Mouse (Mus musculus): ENCODE measurements around the gene Igf2bp3. TPM values are rescaled to one million over a fixed set of nuclear protein-coding genes. Genes with fewer than 3 reads are reported as not detected.

Gene Igf2bp3
- polyA plus RNA-seq, 1 experiment = 76.0 TPM

- TF ChIP-seq CTCF (IDR thresholded peaks at IDR 0.05; ENCODE audit: control insufficient read depth, insufficient read depth, insufficient replicate concordance, low read depth, low read length) (no peak), POLR2A (IDR thresholded peaks at IDR 0.05; ENCODE audit: control insufficient read depth, low read depth, low read length) (no peak)
- Histone ChIP-seq H3K27me3 (ENCODE audit: control insufficient read depth, insufficient read depth, low read length) (no peaks in the 10 kb centered on the region), H3K4me1 (ENCODE audit: control insufficient read depth, insufficient read depth, low read length) (peaks cover 2% of the 10 kb centered on the region; the same call in 1 of the 2 replicates), H3K36me3 (ENCODE audit: control insufficient read depth, insufficient read depth, low read length) (no peaks in the 10 kb centered on the region), H3K4me3 (ENCODE audit: control insufficient read depth, low read depth, low read length) (no peak overlapping the region), H3K27ac (ENCODE audit: control insufficient read depth, insufficient read depth, low read depth, low read length) (no peak overlapping the region)
Observed at GRCm38 (mm10) chr6:49094968-49095367, 119.8 kb downstream of the Igf2bp3 start.

GRCm38 (mm10) chr6:49083008-49083407 lies 131.7 kb downstream of the Igf2bp3 start:
- H3K36me3 ChIP-seq (ENCODE audit: control insufficient read depth, insufficient read depth, low read length) = no peaks in the 10 kb centered on the region; the same call in 1 of the 2 replicates
- no peaks in the 10 kb centered on the region for H3K27me3 ChIP-seq (ENCODE audit: control insufficient read depth, insufficient read depth, low read length)
- TF ChIP-seq CTCF (IDR thresholded peaks at IDR 0.05; ENCODE audit: control insufficient read depth, insufficient read depth, insufficient replicate concordance, low read depth, low read length) (no peak), POLR2A (IDR thresholded peaks at IDR 0.05; ENCODE audit: control insufficient read depth, low read depth, low read length) (no peak)
- no peak overlapping the region for H3K4me3 ChIP-seq (ENCODE audit: control insufficient read depth, low read depth, low read length)
- H3K27ac ChIP-seq (ENCODE audit: control insufficient read depth, insufficient read depth, low read depth, low read length) = no peak overlapping the region
- H3K4me1 ChIP-seq (ENCODE audit: control insufficient read depth, insufficient read depth, low read length) = no peaks in the 10 kb centered on the region

- no peak overlapping the region for H3K27ac ChIP-seq (ENCODE audit: control insufficient read depth, insufficient read depth, low read depth, low read length)
- H3K36me3 ChIP-seq (ENCODE audit: control insufficient read depth, insufficient read depth, low read length) = no peaks in the 10 kb centered on the region
- H3K4me3 ChIP-seq (ENCODE audit: control insufficient read depth, low read depth, low read length) = no peak overlapping the region
- H3K27me3 ChIP-seq (ENCODE audit: control insufficient read depth, insufficient read depth, low read length) = no peaks in the 10 kb centered on the region
- peaks cover 3% of the 10 kb centered on the region for H3K4me1 ChIP-seq (ENCODE audit: control insufficient read depth, insufficient read depth, low read length)
- TF ChIP-seq CTCF (IDR thresholded peaks at IDR 0.05; ENCODE audit: control insufficient read depth, insufficient read depth, insufficient replicate concordance, low read depth, low read length) (no peak), POLR2A (IDR thresholded peaks at IDR 0.05; ENCODE audit: control insufficient read depth, low read depth, low read length) (no peak)
Observed at GRCm38 (mm10) chr6:49079313-49079712, 135.4 kb downstream of the Igf2bp3 start.

- Histone ChIP-seq H3K27ac (ENCODE audit: control insufficient read depth, insufficient read depth, low read depth, low read length) (no peak overlapping the region), H3K36me3 (ENCODE audit: control insufficient read depth, insufficient read depth, low read length) (no peaks in the 10 kb centered on the region), H3K4me3 (ENCODE audit: control insufficient read depth, low read depth, low read length) (no peak overlapping the region), H3K4me1 (ENCODE audit: control insufficient read depth, insufficient read depth, low read length) (peaks cover 6% of the 10 kb centered on the region), H3K27me3 (ENCODE audit: control insufficient read depth, insufficient read depth, low read length) (no peaks in the 10 kb centered on the region)
- no peak for TF ChIP-seq CTCF (IDR thresholded peaks at IDR 0.05; ENCODE audit: control insufficient read depth, insufficient read depth, insufficient replicate concordance, low read depth, low read length)
- TF ChIP-seq POLR2A (IDR thresholded peaks at IDR 0.05; ENCODE audit: control insufficient read depth, low read depth, low read length) = no peak
Observed at GRCm38 (mm10) chr6:49077894-49078293, 136.9 kb downstream of the Igf2bp3 start.

- TF ChIP-seq CTCF (IDR thresholded peaks at IDR 0.05; ENCODE audit: control insufficient read depth, insufficient read depth, insufficient replicate concordance, low read depth, low read length) (no peak), POLR2A (IDR thresholded peaks at IDR 0.05; ENCODE audit: control insufficient read depth, low read depth, low read length) (no peak)
- Histone ChIP-seq H3K27ac (ENCODE audit: control insufficient read depth, insufficient read depth, low read depth, low read length) (peak overlapping the region; percentile 84), H3K27me3 (ENCODE audit: control insufficient read depth, insufficient read depth, low read length) (no peaks in the 10 kb centered on the region), H3K36me3 (ENCODE audit: control insufficient read depth, insufficient read depth, low read length) (no peaks in the 10 kb centered on the region), H3K4me3 (ENCODE audit: control insufficient read depth, low read depth, low read length) (peak overlapping the region; percentile 99), H3K4me1 (ENCODE audit: control insufficient read depth, insufficient read depth, low read length) (peaks cover 6% of the 10 kb centered on the region)
Observed at GRCm38 (mm10) chr6:49074117-49074490, 140.7 kb downstream of the Igf2bp3 start.

DNA sequence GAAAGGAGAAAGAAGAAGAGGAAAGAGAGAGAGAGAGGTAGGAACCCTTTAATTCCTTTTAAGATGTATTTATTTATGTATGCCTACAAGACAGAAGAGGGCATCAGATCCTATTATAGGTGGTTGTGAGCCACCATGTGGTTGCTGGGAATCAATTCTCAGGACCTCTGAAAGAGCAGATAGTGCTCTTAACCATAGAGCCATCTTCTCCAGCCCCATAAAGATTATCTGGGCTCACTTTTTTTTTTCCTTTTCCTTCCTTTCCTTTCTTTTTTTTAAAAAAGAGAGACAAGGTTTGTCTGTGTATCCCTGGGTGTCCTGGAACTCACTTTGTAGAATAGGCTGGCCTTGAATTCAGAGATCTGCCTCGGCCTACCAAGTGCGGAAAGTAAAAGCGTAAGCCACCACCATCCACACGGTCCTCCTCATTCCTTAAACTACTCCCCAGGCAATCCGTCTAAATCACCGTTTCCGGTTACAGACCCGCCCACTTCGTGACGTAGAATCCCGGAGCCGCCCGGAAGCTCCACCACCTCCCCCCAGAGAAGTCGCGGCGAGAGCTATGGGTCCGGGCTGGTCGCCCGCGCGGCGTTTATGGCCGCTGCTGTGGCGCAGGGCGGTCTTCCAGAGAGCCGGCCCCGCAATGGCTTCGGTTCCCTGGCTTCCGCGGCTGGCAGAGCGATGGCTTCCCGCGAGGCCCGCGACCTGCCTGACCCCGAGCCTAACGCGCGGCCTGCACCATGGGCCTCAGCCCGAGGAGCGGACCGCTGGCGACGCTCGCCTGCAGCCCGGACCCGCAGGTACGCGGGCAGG lies 141.2 kb downstream of the Igf2bp3 start, which contains the start of gene Malsu1:
TSS of gene Malsu1 (plus strand) at position 492 of the 813 bp plus-strand sequence.
- Histone ChIP-seq H3K4me1 (ENCODE audit: control insufficient read depth, insufficient read depth, low read length) (peaks cover 6% of the 10 kb centered on the region), H3K36me3 (ENCODE audit: control insufficient read depth, insufficient read depth, low read length) (no peaks in the 10 kb centered on the region), H3K27ac (ENCODE audit: control insufficient read depth, insufficient read depth, low read depth, low read length) (peak within 1 kb of the TSS; percentile 86), H3K4me3 (ENCODE audit: control insufficient read depth, low read depth, low read length) (peak within 1 kb of the TSS; percentile 99), H3K27me3 (ENCODE audit: control insufficient read depth, insufficient read depth, low read length) (no peaks in the 10 kb centered on the region)
- TF ChIP-seq POLR2A (IDR thresholded peaks at IDR 0.05; ENCODE audit: control insufficient read depth, low read depth, low read length) (peak; percentile 82), CTCF (IDR thresholded peaks at IDR 0.05; ENCODE audit: control insufficient read depth, insufficient read depth, insufficient replicate concordance, low read depth, low read length) (no peak)

DNA sequence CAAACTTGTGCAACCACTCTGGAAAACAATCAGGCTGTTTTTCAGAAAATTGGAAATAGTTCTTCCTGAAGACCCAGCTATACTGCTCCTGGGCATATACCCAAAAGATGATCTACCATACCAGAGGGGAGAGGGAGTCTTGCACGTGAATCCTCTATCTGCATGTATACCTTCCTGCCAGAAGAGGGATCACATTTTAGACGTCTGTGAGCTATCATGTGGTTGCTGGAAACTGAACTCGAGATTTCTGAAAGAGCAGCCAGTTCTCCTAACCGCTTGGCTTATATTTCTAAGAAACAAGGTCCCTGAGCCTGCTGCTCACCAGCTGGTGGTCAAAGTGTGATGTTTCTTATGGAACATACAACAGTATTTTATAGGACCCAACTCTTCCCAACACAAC lies 146.4 kb downstream of the Igf2bp3 start:
- TF ChIP-seq CTCF (IDR thresholded peaks at IDR 0.05; ENCODE audit: control insufficient read depth, insufficient read depth, insufficient replicate concordance, low read depth, low read length) (no peak), POLR2A (IDR thresholded peaks at IDR 0.05; ENCODE audit: control insufficient read depth, low read depth, low read length) (no peak)
- H3K27ac ChIP-seq (ENCODE audit: control insufficient read depth, insufficient read depth, low read depth, low read length) = no peak overlapping the region
- H3K4me1 ChIP-seq (ENCODE audit: control insufficient read depth, insufficient read depth, low read length) = no peaks in the 10 kb centered on the region
- H3K27me3 ChIP-seq (ENCODE audit: control insufficient read depth, insufficient read depth, low read length) = no peaks in the 10 kb centered on the region
- no peaks in the 10 kb centered on the region for H3K36me3 ChIP-seq (ENCODE audit: control insufficient read depth, insufficient read depth, low read length)
- no peak overlapping the region for H3K4me3 ChIP-seq (ENCODE audit: control insufficient read depth, low read depth, low read length)
